Mouse (Mus musculus) 416B (cell line): ENCODE measurements at regions not wholly inside any gene's neighbourhood (a gene's known extent, or its start where the extent isn't known, plus 50 kb on each side); places are given as distances from the start of the nearest gene placed in this dataset.
A peak's percentile ranks its signal among the peaks of the same experiment; 100 is the strongest.

Experiments used
- DNase-seq: peaks from one replicate; pipeline ENCODE4 v3.0.0; 2011; ENCODE audit warnings: low read depth

- DNase-seq: no peak
These were observed 547.1 kb upstream of the Nrp1 start for GRCm38 (mm10) chr8:127811338-127811737.

GRCm38 (mm10) chr8:127814785-127815523 is 543.5 kb upstream of the Nrp1 start:
- DNase-seq: no peak

DNA sequence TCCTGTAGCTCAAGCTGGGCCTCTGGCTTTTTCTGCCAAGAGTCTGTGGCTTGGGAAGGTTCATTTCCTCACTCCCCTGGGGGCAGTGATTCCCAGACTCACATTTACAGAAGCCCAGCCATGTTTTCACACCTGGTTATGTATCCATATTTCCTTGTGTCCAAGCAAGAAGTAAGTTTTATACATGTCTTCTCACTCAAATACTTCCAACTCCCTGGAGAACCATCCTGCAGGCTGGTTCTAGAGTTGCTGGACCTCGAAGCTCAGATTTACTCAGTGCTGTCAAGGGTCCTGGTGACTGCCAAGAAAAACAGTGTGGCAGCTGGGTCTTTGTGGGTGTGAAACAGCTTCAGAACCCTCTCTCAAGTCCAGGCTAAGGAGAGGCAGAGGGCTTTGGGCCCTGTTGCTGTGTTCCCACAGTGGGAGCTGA is 537.6 kb upstream of the Nrp1 start:
- no peak for DNase-seq

DNA sequence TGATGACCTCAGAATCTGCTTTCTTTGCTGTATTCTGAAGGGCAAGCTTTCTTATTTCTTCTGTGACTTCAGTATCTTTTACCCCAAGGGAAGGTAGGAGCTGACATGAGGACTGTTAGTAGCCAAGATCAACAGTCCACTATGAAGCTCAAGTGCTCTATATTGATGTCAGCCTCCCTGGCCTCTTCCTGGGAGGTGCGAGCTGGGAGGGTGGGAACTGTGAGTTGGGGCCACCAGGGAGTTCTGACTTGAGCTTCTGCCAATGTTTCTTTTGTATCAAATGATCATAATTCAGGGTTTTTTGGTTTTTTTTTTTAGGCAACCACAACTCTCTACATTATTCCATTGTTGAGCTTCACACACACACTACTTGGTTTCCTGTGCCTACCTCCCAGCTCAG is 536.8 kb upstream of the Nrp1 start:
- no peak for DNase-seq

DNA sequence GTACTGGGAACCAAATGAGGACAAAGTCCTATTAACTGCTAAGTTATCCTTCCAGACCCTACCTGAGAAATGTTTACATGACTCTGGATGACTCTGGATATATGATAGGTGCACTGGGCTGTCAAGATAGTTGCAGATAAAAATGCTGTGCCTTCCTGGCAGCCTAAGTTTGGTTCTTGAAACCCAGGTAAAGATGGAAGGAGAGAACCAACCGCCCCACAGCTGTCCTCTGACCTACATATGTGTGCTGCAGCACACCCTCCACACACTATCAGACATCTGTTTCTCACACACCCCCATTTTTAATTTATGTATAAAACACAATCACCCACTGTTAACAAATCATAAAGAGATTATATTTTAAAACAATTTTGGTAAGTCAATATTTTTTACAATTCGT is 533.4 kb upstream of the Nrp1 start:
- DNase-seq: no peak

DNA sequence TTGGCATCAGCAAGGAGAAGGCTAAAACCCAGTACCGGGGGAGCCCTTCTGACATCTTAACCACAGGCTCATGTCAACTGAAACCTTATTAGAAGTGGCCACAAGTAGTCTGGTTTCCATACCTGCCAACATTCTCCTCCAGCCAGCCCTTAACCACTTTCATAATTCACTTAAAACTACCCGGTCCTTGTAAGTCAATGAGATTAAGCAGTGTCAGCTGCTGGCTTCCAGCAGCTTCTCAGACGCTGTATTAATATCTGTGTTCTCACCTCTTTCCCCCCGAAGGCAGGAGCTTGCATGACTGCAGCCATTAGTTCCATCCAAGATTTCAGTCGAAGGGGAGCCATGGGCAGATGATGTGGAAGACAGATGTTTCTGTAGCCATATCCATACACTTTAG is 530.6 kb upstream of the Nrp1 start:
- DNase-seq: no peak

DNA sequence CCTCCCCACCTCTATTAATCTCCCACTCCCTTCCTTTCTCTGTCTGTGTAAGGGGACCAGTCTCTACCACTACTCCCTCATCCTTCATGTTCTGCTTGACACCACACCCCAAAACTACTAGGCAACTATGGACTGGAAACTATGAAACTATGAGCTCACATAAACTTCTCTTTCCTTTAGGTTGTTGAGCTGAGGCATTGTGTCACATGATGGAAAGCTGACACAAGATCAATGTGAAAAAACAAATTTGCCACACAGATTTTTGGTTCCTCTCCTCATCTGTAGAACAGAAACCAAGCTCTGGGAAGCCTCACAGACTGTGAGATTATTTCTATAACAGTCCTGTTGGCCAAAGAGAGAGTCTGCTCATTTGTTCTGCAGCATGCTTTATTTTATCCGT is 528.7 kb upstream of the Nrp1 start:
- DNase-seq: no peak

DNA sequence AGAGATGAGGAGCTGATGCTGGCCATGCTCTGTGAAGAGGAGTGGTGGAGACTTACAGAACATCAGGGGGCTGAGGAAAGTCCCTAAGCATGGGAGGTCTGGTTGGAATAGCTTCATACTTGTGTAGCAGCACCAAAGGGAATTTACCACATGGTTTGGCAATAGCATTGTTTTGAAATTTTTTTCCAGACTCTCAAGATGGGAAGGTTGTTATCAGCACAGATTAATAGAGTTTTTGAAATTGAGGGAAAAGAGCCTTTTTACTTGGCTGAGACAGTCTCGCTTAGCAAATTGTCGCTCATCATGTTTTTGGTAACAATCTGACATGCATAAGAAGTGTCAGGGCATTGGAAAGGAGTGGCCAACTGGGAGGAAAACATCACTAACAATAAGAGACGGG is 524.4 kb upstream of the Nrp1 start:
- DNase-seq: no peak

DNA sequence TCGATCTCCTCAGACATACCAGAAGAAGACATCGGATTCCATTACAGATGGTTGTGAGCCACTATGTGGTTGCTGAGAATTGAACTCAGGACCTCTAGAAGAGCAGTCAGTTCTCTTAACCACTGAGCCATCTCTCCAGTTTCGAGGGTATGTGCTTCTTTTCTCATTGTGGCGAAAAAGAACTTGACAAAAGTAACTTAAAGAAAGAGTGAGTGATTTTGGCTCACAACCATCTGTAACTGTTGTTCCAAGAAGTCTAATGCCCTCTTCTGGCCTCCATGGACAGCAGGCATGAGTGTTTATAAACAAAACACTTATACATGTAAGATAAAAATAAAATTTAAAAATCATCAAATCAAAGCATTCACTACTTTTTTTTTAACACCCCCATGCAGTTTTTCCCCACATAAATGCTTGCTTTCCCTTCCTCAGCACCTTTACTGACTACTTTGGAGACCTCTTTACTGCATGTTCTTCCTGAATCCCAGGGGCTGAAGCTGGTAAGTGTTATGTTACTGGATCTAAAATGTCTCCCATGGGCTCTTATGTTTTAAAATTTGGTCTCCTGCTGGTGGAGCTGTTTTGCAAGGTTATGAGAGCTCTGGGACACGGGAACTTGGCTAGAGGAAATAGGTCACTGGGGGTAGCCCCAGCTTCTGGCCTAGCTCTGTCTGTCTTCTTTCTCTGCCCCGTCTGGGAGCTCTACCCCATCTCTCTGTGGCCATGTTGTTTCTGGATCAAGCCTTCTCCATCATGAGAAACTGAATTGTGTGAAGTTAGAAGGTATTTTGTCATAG is 521.8 kb upstream of the Nrp1 start:
- peak; percentile 78 for DNase-seq

GRCm38 (mm10) chr8:127838311-127838710 is 520.1 kb upstream of the Nrp1 start:
- no peak for DNase-seq

DNA sequence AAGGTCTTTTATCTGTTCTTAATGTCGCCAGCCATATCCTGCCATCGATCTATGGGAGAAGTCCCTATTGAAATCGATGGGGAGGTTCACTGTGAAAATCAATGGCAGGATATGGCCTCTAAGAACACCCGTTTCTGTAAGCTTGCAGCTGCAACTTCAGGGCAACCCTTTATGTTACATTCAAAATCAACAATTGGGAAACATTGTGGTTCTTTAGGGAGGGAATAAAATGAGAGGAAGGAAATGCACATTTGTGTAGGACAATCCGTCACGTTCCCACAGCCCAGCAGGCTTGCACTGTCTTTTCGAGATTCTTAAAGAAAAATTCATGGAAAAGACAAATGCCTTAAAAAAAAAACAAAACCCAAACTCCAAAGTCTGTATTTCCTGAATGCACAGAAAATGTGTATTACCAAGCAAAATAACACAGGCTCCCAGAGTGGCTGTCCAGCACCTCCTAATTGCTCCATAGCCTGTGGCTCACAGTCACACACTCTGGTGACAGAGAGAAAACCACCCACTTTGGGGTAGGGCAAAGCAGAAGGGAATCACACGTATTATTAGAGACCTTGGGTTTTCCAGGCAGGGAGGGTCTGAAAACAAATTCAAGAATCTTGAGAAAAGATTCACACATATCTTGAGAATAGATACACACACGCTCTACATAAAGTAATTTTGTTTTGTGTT is 510.9 kb upstream of the Nrp1 start:
- DNase-seq: peak; percentile 13

- DNase-seq: no peak
These were observed 508.5 kb upstream of the Nrp1 start for GRCm38 (mm10) chr8:127849926-127850325.

DNA sequence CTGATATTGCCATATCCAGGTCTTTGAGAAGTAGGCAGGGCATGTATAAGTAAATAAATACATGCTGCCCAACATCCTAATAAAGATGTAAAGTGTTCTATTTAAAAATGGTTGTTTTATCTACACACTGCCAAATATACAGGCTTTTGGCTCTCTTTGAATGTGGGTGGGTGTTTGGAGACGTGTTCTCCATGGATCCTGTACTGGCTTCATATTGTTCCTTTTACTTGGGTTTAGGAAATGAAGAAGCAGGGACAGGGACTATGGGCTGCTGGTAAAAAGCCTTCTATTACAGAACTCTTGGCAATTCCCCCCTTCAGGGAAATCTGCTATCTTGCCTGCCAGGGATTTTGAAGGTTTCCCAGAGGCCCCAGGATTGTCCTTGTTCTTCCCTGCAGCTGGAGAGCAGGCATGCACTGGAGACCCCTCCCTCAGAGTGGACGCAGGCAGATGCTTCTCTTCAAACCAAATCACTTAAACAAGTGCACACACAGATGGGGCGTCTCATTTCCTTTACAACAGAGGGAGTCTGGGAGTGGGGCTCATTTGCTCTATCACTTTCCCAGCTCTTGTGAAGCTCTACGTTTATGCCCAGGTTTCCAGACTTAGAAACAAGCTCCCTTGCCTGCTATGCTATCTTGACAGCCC is 502.6 kb upstream of the Nrp1 start:
- DNase-seq: no peak

DNA sequence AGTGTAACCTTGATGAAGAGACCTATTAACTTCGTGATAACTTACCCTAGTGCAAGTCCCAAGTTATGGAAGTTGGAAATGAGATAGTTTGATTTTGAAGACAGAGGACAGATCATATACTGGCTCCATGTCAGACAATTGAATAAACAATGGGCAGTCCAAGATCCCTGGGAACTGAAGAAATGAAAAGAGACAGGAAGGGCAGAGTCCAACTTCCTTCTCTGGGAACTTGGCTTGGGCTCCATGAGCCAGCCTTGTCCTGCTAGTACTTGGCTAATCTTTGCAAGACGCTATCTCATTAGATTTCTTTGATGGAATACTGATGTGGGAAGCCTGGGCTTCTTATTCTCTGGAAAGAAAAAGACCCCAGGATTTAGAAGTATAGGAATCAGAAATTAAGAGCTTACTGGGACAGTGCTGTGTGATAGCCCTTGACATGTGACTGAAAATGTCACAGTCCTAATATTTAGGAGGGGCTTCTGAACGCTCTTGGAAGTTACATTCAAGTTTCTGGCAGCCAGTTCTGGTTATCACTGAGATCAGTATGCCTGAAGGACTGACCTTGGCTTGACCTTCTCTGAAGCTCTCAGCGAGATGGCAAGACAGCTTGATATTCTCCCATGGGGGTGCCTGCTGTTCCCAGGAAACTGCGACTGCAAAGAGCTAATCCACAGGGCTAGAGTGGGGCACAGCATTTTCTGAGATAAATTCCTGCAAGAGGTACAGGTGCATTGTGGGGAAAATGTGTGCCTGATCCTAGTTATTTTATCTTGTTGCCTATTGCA is 501.9 kb upstream of the Nrp1 start:
- DNase-seq: no peak

DNA sequence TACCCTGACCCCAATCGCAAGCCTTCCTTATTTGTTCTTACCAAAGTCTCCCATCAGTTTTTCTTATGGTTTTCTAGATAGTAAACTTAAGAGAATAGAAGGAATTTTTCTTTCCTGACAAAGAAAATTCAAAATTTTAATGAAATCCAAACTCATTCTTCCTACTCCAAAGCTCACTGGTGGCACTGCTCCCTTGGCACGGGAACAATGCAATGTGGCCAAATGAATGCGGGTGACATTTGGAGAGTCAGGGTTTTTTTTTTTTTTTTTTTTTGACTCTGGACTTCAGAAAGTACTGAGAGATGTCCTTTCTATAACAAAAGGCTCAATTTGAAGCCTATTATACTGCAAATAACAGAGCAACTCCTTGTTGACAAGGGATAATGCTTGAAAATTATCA is 499.4 kb upstream of the Nrp1 start:
- DNase-seq: no peak

GRCm38 (mm10) chr8:127860376-127860775 is 498.0 kb upstream of the Nrp1 start:
- no peak for DNase-seq

- no peak for DNase-seq
These were observed 497.5 kb upstream of the Nrp1 start for GRCm38 (mm10) chr8:127860891-127861290.

DNA sequence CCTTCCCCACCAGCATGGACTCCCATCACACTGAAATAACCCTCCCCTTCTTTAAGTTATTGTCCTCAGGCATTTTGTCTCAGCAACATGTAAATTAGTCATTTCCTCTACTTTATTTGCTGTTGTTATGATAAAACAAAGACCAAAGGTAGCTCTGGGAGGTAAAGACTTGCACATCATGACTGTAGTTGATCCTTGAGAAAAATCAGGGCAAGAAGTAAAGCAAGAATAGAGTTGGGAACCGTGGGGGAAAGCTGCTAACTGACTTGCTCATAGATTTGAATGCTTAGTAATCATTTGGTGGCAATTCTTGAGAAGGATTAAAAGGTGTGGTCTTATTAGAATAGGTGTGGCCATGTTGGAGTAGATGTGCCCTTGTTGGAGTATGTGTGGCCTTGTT is 473.8 kb upstream of the Nrp1 start:
- no peak for DNase-seq

DNA sequence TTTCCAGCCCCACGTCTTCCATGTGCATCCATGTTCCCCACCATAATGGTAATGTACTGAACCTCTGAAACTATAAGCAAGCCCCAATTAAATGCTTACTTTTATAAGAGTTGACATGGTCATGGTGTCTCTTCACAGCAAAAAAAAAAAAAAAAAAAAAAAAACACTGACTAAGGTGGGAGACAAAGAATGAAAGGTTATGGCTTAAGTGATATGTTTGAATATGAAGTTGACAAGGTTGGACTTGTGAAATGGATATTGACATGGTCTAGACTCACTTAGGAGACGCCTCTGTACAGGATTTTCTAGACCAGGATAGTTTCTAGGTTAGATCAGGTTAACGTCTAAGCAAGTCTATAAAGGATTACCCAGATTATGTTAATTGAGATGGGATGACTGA is 473.2 kb upstream of the Nrp1 start:
- DNase-seq: no peak

DNA sequence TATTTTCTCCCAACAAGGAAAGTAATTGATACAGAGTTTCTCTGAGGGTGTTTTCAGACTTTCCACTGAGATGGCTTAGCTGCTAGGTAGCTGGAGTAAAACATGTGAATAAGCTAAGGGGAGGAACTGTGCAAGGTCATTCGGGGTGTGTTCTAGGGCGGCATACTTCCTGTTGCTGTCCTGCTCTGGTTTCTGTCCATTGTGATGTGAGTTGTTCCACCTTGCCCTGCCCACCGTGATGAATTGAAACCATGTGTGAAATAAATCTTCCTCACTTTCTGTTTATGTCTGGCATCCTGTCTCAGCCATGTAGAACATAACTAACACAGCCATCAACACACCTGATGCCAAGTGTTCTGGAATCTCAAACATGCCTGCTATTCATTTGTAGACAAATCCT is 472.6 kb upstream of the Nrp1 start:
- peak; percentile 56 for DNase-seq

- DNase-seq: no peak
These were observed 467.7 kb upstream of the Nrp1 start for GRCm38 (mm10) chr8:127890729-127891128.

DNA sequence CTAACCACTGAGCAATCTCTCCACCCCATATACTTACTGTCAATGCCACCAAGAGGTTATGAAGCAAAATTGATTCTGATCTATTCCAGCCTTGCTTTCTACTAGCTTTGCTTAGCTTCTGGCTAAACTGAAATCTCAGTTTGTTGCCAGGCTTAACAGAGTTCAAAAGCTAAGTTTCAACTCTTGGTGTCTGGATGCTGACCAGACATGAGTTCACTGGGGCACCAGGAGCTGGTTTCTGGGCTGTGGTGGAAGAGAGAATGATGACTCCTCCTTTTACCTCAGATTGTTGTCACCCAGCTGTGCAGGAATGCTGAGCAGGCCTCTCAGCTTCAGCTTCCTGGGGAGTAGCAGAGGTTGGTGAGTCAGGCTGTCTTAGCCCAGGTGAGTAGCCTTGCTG is 464.1 kb upstream of the Nrp1 start:
- no peak for DNase-seq
